Mouse (Mus musculus) heart, embryonic 14.5 days (tissue): ENCODE data around the gene Brk1. TPM values are rescaled to one million over a fixed set of nuclear protein-coding genes. Genes with fewer than 3 reads are reported as not detected.

Experiments
- ATAC-seq: fragments of 200-750 bp; cut with Nextera tagmentation; 2 replicates; pipeline ENCODE4 v1.8.0; 2017; ENCODE audit warnings: low read depth, moderate TSS enrichment; ENCODE audit not compliant: insufficient number of reproducible peaks, insufficient read depth, low FRiP score
- H3K27ac ChIP-seq, 2 experiments: fragments of 200-500 bp in 1 of 2; fragments of 300-500 bp in 1 of 2; sonication (generic) in 1 of 2; replicated peaks in 1 of 2; 2 replicates each; pipeline ENCODE4 v1.5.1; 2012 to 2014; ENCODE audit warnings: low read depth in 2 of 2, low read length in 2 of 2, control low read depth in 1 of 2, mild to moderate bottlenecking in 1 of 2, mixed read lengths in 1 of 2; ENCODE audit not compliant: control insufficient read depth in 1 of 2, insufficient read depth in 1 of 2
- H3K27me3 ChIP-seq: fragments of 300-500 bp; sonication (generic); 2 replicates; pipeline ENCODE4 v1.6.1; 2014; ENCODE audit warnings: mild to moderate bottlenecking, low read length, control low read depth; ENCODE audit not compliant: control insufficient read depth, insufficient read depth
- H3K36me3 ChIP-seq: fragments of 300-500 bp; sonication (generic); 2 replicates; pipeline ENCODE4 v1.6.1; 2014; ENCODE audit warnings: mild to moderate bottlenecking, control low read depth, low read length, mixed read lengths; ENCODE audit not compliant: control insufficient read depth, insufficient read depth
- H3K4me1 ChIP-seq, 2 experiments: fragments of 200-500 bp in 1 of 2; fragments of 300-500 bp in 1 of 2; sonication (generic) in 1 of 2; 2 replicates each; pipeline ENCODE4 v1.6.1; 2012 to 2014; ENCODE audit warnings: low read length in 2 of 2, control low read depth in 1 of 2, mixed read lengths in 1 of 2; ENCODE audit not compliant: control insufficient read depth in 2 of 2, insufficient read depth in 2 of 2
- H3K4me2 ChIP-seq: fragments of 300-500 bp; sonication (generic); 2 replicates; pipeline ENCODE4 v1.6.1; 2014; ENCODE audit warnings: mild to moderate bottlenecking, low read length
- H3K4me3 ChIP-seq, 2 experiments: fragments of 200-500 bp in 1 of 2; fragments of 300-500 bp in 1 of 2; sonication (generic) in 1 of 2; 2 replicates each; pipeline ENCODE4 v1.5.1; 2012 to 2014; ENCODE audit warnings: low read length in 2 of 2, mild to moderate bottlenecking in 2 of 2, control low read depth in 1 of 2, low read depth in 1 of 2, moderate library complexity in 1 of 2; ENCODE audit not compliant: control insufficient read depth in 1 of 2, insufficient read depth in 1 of 2
- H3K9ac ChIP-seq: fragments of 300-500 bp; sonication (generic); 2 replicates; pipeline ENCODE4 v1.6.1; 2014; ENCODE audit warnings: mild to moderate bottlenecking, low read length
- H3K9me3 ChIP-seq: fragments of 300-500 bp; sonication (generic); 2 replicates; pipeline ENCODE4 v1.6.1; 2016; ENCODE audit warnings: low read length, control low read depth; ENCODE audit not compliant: control insufficient read depth
- WGBS: fragments of 180-500 bp; shearing (Covaris S2); extraction: QIAGEN DNeasy Blood & Tissue Kit; methylation state at CpG from one replicate; pipeline ENCODE4 v1.1.7; 2014; 5-methylcytosine and 5-hydroxymethylcytosine counted together
- polyA plus RNA-seq: library from polyadenylated mRNA; unstranded; fragments of >200 nt; fragmentation: Nextera tagmentation; extraction: Ambion mirVana; gene quantifications from 2 replicates; pipeline ENCODE4 v1.2.1, GENCODE M21; 2014

Brk1 gene
- polyA plus RNA-seq, 1 experiment from 2014 or later: 197 TPM

DNA sequence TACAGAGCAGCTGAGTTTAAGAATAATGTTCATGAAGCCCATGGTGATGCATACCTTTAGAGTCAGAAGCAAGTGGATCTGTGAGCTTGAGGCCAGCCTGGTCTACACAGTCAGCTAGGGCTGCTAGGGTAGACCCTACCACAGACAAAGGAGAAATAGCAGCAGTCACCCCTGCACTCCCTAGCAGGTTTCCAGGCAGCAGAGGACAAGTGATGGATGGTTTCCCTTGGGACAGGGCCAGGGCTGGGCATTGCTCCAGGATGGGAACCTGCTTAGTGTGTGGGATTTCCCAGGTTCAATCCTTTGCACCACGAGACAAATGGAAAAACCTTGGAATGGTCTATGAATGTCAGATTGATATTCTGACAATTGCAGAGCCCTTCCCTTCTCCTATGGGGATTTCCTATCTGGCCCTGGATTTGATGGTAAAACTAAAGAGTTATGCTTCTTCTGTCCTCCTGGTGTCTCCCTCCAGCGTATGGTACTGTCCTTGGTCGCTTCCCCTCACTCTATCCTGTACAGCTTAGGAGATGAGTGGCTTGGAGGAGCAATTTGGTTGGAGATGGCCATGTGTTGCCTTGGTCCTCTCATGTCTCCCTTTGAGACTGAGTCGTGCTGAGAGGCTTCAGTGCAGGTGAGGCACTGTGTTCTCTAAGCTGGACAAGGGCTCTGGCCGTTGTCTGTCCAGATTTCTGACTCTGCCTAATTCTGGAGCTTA, 17.9 kb upstream of the Brk1 start:
- Histone ChIP-seq H3K9me3 (no peaks in the 10 kb centered on the region), H3K36me3 (peaks cover 15% of the 10 kb centered on the region; the same call in 1 of the 2 replicates), H3K9ac (no peak overlapping the region), H3K4me2 (no peak overlapping the region), H3K27ac (no peak overlapping the region), H3K27me3 (no peaks in the 10 kb centered on the region), H3K4me3 (no peak overlapping the region), H3K4me1 (no peaks in the 10 kb centered on the region)
- WGBS: 65% methylated on average over 5 of the region's 5 CpGs
- no peak for ATAC-seq

DNA sequence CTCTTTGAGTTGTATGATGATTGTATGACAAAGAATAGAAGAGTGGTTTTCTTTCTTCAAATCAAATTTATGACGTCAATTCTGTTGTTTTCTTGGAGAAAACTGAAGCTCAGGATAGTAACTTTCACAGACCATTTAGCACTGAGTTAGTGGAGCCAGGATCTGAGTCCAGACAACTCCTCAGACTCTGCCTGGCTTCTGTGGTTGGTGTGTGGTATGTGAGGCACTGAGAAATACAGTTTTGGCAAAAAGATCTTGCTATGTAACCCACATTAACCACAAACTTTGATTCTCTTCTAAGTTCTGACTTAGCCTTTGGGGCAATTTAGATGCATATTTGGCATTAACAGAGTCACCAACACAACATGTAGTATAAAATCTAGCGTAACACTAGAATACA, 11.9 kb upstream of the Brk1 start:
- Histone ChIP-seq H3K36me3 (peaks cover 5% of the 10 kb centered on the region; the same call in 1 of the 2 replicates), H3K27me3 (no peaks in the 10 kb centered on the region), H3K9me3 (no peaks in the 10 kb centered on the region), H3K27ac (no peak overlapping the region), H3K4me1 (no peaks in the 10 kb centered on the region), H3K4me2 (no peak overlapping the region), H3K9ac (no peak overlapping the region), H3K4me3 (no peak overlapping the region)
- ATAC-seq: no peak
- WGBS: 91% methylated on average over 2 of the region's 2 CpGs

GRCm38 (mm10) chr6:113597945-113598344, 6.6 kb upstream of the Brk1 start:
- ATAC-seq: no peak
- no peaks in the 10 kb centered on the region for H3K9me3 ChIP-seq
- H3K27me3 ChIP-seq: no peaks in the 10 kb centered on the region
- no peaks in the 10 kb centered on the region; a peak in 1 of 4 replicates for H3K4me1 ChIP-seq
- no peaks in the 10 kb centered on the region; the same call in 1 of the 2 replicates for H3K36me3 ChIP-seq
- H3K27ac ChIP-seq: no peak overlapping the region
- no peak overlapping the region for H3K4me2 ChIP-seq
- WGBS: 86% methylated on average over 4 of the region's 4 CpGs
- no peak overlapping the region for H3K4me3 ChIP-seq
- H3K9ac ChIP-seq: no peak overlapping the region

DNA sequence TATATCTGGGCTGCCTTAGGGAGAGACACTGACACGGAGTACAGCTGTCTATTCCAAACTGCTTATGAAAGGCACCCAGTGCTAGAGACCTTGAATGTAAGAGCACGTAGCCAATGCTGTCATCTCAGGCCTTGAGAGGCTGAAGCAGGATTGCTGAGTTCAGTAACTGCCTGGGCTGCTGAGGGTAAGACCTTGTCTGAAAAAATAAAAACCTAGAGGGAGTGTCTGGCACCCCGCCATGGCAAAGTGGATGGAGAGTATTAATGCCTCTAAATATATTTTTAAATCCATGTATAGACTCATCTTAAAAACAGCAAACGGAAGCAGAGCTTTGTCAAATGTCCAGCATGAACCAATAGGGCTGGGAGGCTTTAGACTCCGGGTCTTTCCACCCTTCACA, 4.7 kb upstream of the Brk1 start:
- Histone ChIP-seq H3K9ac (no peak overlapping the region; the same call in 1 of the 2 replicates), H3K4me3 (no peak overlapping the region), H3K27ac (no peak overlapping the region), H3K9me3 (no peaks in the 10 kb centered on the region), H3K4me1 (no peaks in the 10 kb centered on the region; a peak in 1 of 4 replicates), H3K36me3 (no peaks in the 10 kb centered on the region; the same call in 1 of the 2 replicates), H3K4me2 (no peak overlapping the region), H3K27me3 (no peaks in the 10 kb centered on the region)
- ATAC-seq: no peak
- 69% methylated on average over 5 of the region's 5 CpGs for WGBS

DNA sequence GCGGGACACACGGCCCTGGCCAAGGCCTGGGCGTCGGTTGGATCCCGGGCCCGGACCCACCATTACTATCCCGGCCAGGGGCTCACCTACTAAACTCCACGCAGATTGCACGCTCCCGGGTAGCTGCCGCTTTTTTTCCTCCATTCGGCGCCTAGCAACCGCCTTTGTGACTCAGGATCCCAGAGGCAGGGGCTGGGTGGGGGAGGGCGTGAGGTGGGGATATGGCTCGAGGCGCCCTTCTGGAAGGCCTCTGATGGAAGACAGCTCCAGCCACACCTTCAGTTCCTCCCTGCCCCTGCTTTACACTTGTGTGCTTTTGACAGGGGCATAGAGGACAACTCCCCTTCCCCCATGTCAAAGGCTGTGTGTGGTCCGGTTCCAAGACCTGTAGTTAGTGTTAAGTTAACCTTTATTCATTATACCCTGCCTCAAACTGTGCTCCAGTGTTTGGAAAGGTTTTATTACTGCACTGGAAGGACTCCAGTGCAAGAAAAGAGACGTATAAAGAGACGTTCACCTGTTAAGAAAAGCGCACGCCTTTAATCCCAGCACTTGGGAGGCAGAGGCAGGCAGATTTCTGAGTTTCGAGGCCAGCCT, 3.9 kb upstream of the Brk1 start, which contains the start of gene Fancd2os:
Gene Fancd2os, minus strand, starts transcription at position 173 of the 597 bp plus-strand sequence.
- Histone ChIP-seq H3K36me3 (no peaks in the 10 kb centered on the region; the same call in 1 of the 2 replicates), H3K27ac (no peak within 1 kb of the TSS), H3K9ac (no peak within 1 kb of the TSS; the same call in 1 of the 2 replicates), H3K27me3 (no peaks in the 10 kb centered on the region), H3K4me1 (peaks cover 0 to 5% of the 10 kb centered on the region in 2 experiments; a peak in 3 of 4 replicates), H3K9me3 (no peaks in the 10 kb centered on the region), H3K4me2 (no peak within 1 kb of the TSS), H3K4me3 (no peak within 1 kb of the TSS)
- ATAC-seq: no peak
- 50% methylated on average over 23 of the region's 23 CpGs for WGBS

GRCm38 (mm10) chr6:113602821-113603220, 1.8 kb upstream of the Brk1 start:
- no peak for ATAC-seq
- Histone ChIP-seq H3K4me1 (peaks cover 0 to 13% of the 10 kb centered on the region in 2 experiments; a peak in 3 of 4 replicates), H3K36me3 (peaks cover 5% of the 10 kb centered on the region; the same call in 1 of the 2 replicates), H3K4me2 (no peak overlapping the region), H3K27ac (no peak overlapping the region), H3K9ac (no peak overlapping the region), H3K4me3 (no peak overlapping the region), H3K9me3 (no peaks in the 10 kb centered on the region), H3K27me3 (no peaks in the 10 kb centered on the region)
- WGBS: 89% methylated on average over 6 of the region's 6 CpGs

- Histone ChIP-seq H3K4me2 (peak overlapping the region; percentile 90), H3K4me3 (peak overlapping the region; percentile 77 to 97), H3K27me3 (no peaks in the 10 kb centered on the region), H3K9ac (peak overlapping the region; percentile 93), H3K4me1 (peaks cover 0 to 13% of the 10 kb centered on the region in 2 experiments; a peak in 3 of 4 replicates), H3K36me3 (peaks cover 12% of the 10 kb centered on the region; the same call in 1 of the 2 replicates), H3K9me3 (no peaks in the 10 kb centered on the region), H3K27ac (peak overlapping the region in 1 of 2 experiments; percentile 84; a peak in 2 of 4 replicates)
- WGBS: 53% methylated on average over 12 of the region's 12 CpGs
- ATAC-seq: no peak
Measured at GRCm38 (mm10) chr6:113603993-113604392, 579 bp upstream of the Brk1 start.
